Mouse (Mus musculus) CH12.LX (cell line): ENCODE results near the gene Snrpd3.

Experiments
- CTCF ChIP-seq, 2 experiments: IDR thresholded peaks in 1 of 2; conservative IDR thresholded peaks in 1 of 2; 2 replicates each; pipeline ENCODE4 v1.5.1; 2011 to 2012; ENCODE audit warnings: low read depth in 2 of 2, low read length in 2 of 2, improper control_type of control experiment in 1 of 2, inconsistent platforms in 1 of 2, mild to moderate bottlenecking in 1 of 2, moderate library complexity in 1 of 2
- EP300 ChIP-seq: IDR thresholded peaks from 2 replicates; pipeline ENCODE4 v1.6.1; 2011; ENCODE audit warnings: low read length, improper control_type of control experiment
- KAT2A ChIP-seq: IDR thresholded peaks from 2 replicates; pipeline ENCODE4 v1.6.1; 2012; ENCODE audit warnings: low read length, improper control_type of control experiment, inconsistent platforms; ENCODE audit not compliant: insufficient replicate concordance
- MAFK ChIP-seq: IDR thresholded peaks from 2 replicates; pipeline ENCODE4 v1.6.1; 2011; ENCODE audit warnings: low read length, improper control_type of control experiment; ENCODE audit not compliant: insufficient replicate concordance
- MYC ChIP-seq: IDR thresholded peaks from 2 replicates; pipeline ENCODE4 v1.6.1; 2011; ENCODE audit warnings: low read depth, mild to moderate bottlenecking, improper control_type of control experiment, low read length
- POLR2A ChIP-seq: IDR thresholded peaks from 2 replicates; pipeline ENCODE4 v1.6.1; 2011; ENCODE audit warnings: low read depth, mild to moderate bottlenecking, improper control_type of control experiment, low read length
- RCOR1 ChIP-seq: conservative IDR thresholded peaks from 2 replicates; pipeline ENCODE4 v1.6.1; 2012; ENCODE audit warnings: low read depth, mild to moderate bottlenecking, inconsistent platforms, low read length, improper control_type of control experiment
- UBTF ChIP-seq: IDR thresholded peaks from 2 replicates; pipeline ENCODE4 v1.6.1; 2012; ENCODE audit warnings: low read depth, mild to moderate bottlenecking, inconsistent platforms, low read length, improper control_type of control experiment, moderate library complexity
- USF1 ChIP-seq: IDR thresholded peaks from 2 replicates; pipeline ENCODE4 v1.6.1; 2014; ENCODE audit warnings: low read depth, mild to moderate bottlenecking, inconsistent platforms, low read length, improper control_type of control experiment

DNA sequence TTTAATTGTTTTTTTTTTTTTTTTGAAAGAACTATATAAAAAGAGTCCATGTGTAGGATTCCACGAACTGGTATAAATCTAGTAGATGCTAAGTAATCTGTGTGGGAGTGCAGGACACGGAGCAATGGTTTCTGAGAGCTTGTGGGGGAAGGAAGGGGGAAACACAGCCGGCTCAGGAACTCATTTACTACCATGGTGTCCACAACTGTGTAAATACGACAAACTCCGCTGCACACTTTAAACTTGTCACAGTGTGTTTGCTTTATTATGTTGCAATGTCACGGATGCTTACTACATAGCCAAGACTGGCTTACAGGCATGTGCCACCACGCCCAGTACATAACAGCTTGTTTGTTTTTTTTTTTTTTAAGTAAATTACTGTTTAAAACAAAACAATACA, 32.5 kb downstream of the Snrpd3 start:
- TF ChIP-seq EP300 (no peak), RCOR1 (no peak), UBTF (no peak), USF1 (no peak), KAT2A (no peak), CTCF (conservative IDR thresholded peaks at IDR 0.05 in 1 of 2, IDR thresholded peaks at IDR 0.05 in 1 of 2; ENCODE audit: low read depth in 2 of 2, low read length in 2 of 2) (no peak), POLR2A (no peak), MAFK (no peak), MYC (no peak)
